Mouse (Mus musculus) left cerebral cortex, adult 2 months (tissue): ENCODE data around the gene Gm8334. TPM values are rescaled to one million over a fixed set of nuclear protein-coding genes. Genes with fewer than 3 reads are reported as not detected.
"Not testable (repeated sequence)": the region's sequence is repeated elsewhere in the genome, so short reads cannot be mapped to it uniquely, and the experiment has no call there.

ENCODE experiments used
- DNase-seq, 2 experiments: peaks; one replicate each; pipeline ENCODE4 v3.0.0; 2021 to 2022; ENCODE audit warnings: low spot score in 2 of 2, mixed read lengths in 1 of 2; ENCODE audit errors: extremely low spot score in 1 of 2
- H3K27ac ChIP-seq: fragments of 200-600 bp; 2 replicates; pipeline ENCODE4 v1.8.1; 2022
- H3K4me3 ChIP-seq: fragments of 200-600 bp; 2 replicates; pipeline ENCODE4 v1.8.1; 2022
- intact Hi-C: fragments of 180-260 bp; cut with DNase I; formaldehyde crosslinking; loops from one replicate; pipeline ENCODE4 v1.15.1; 2025
- long read RNA-seq, 2 experiments: library from polyadenylated mRNA; stranded (forward); transcript quantifications; one replicate each; pipeline ENCODE4 v2.0.0; 2021; ENCODE audit warnings: borderline mapping rate in 2 of 2
- total RNA-seq, 2 experiments: library from RNA; stranded (reverse); gene quantifications; 2 replicates each; pipeline ENCODE4 v1.2.3; 2021

The Gm8334 gene
- not detected for total RNA-seq
- long read RNA-seq, experiment 1: 0 reads
- long read RNA-seq, experiment 2: 0 reads

DNA sequence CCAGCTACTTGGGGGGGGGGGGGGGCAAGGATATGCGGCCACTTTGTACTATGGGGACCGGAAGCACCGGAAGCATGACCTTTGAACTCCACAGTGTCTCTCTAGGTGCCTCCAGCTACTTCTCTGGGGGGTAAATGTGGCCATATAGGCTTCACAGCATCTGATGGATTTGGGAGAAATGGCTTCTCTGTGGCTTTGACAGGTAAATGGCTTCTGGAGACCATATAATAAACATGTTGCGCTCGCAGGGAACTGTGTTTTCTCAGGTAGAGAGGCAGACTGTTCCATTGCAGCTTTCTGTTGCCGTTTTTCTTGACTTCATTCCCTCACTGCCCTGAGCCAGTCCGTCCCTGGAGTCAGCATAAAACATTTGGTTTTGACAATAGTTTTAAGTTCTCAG, at the start of gene Gm8334:
TSS of gene Gm8334 (minus strand) at position 101 of the 400 bp plus-strand sequence.
- DNase-seq, intact Hi-C loops, H3K4me3 ChIP-seq, H3K27ac ChIP-seq: not testable (repeated sequence)

DNA sequence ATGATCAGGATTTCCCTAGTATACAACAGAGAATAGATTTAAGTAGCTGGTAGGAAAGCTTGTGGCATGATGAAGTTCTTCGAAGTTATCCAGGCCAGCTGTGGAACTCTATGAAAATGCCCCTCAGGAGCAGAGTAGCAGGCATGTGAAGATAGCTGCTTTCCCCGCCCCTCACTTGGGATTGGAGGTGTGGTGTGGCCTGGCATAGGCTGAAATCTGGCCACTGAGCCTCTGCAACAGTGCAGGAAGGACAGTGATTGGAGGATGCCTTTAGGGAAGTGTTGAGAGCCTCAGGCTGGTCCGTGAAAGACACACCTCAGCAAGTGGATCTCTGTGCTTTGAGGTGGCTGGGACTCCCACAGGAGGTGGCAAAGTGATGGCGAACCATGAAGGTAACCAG, 48.3 kb upstream of the Gm8334 start, which contains the start of gene Gm15127:
TSS of gene Gm15127 (plus strand) at position 301 of the 400 bp plus-strand sequence.
- DNase-seq, H3K27ac ChIP-seq, H3K4me3 ChIP-seq, intact Hi-C loops: not testable (repeated sequence)

Other genes starting within 250 kb of the Gm8334 start
- not detected for gene Gm15114, start 126.2 kb downstream of the Gm8334 start, total RNA-seq
- gene Gm15127, start 48.4 kb upstream of the Gm8334 start, total RNA-seq: not detected
- not detected for gene Luzp4, start 242.5 kb upstream of the Gm8334 start, total RNA-seq